8 mouse cellular contexts compared by ENCODE assay signal in the genomic region with DNA sequence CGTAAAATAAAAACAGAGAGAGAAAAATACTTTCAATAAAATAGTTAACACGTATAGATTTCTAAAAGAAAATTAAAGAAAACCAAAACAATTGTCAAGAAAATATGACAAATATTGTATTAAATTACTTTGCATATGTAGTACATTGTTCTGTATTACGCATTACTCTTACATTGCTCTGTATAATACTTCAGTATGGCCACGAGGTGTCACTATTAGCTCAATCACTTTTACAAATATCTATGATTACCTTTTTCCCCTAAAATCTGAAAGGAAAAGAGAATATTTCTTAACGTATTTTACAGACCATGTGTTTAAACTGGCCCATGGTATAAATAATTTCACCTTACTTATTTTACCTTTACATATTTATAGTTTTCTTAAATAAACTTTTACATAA.
DNase-seq lines count a peak whose midpoint lies in the region; ATAC-seq lines count a peak whose summit lies in the region.
"Had no signal": no experiment of that assay in that cellular context is flagged by ENCODE, and none has a peak within 500 bp of the region (broad histone marks: within the 10 kb centered on the region; RNA-seq: fewer than 3 reads in every experiment).

No protein-coding gene starts in this region.

- no peaks in the 10 kb centered on the region for H3K4me1 ChIP-seq in limb, embryonic 11.5 days (ENCODE audit: control insufficient read depth, insufficient read depth, low read length)
- no peaks in the 10 kb centered on the region for H3K4me1 ChIP-seq in limb, embryonic 10.5 days
- no peaks in the 10 kb centered on the region for H3K4me1 ChIP-seq in forebrain, embryonic 15.5 days
- no peaks in the 10 kb centered on the region for H3K4me1 ChIP-seq in neural tube, embryonic 12.5 days

- no peak overlapping the region for H3K4me3 ChIP-seq in limb, embryonic 11.5 days (ENCODE audit: low read depth, low read length)
- no peak overlapping the region for H3K4me3 ChIP-seq in limb, embryonic 10.5 days
- no peak overlapping the region for H3K4me3 ChIP-seq in forebrain, embryonic 15.5 days
- H3K4me3 ChIP-seq in neural tube, embryonic 12.5 days = no peak overlapping the region

- no peak overlapping the region for H3K27ac ChIP-seq in limb, embryonic 11.5 days (replicated peaks; ENCODE audit: low read depth, low read length)
- H3K27ac ChIP-seq in limb, embryonic 10.5 days = no peak overlapping the region
- no peak overlapping the region for H3K27ac ChIP-seq in forebrain, embryonic 15.5 days (replicated peaks)
- no peak overlapping the region for H3K27ac ChIP-seq in neural tube, embryonic 12.5 days

- H3K36me3 ChIP-seq in limb, embryonic 11.5 days (ENCODE audit: control insufficient read depth, insufficient read depth, low read length) = no peaks in the 10 kb centered on the region
- H3K36me3 ChIP-seq in limb, embryonic 10.5 days = no peaks in the 10 kb centered on the region
- no peaks in the 10 kb centered on the region for H3K36me3 ChIP-seq in forebrain, embryonic 15.5 days
- no peaks in the 10 kb centered on the region for H3K36me3 ChIP-seq in neural tube, embryonic 12.5 days

- H3K9me3 ChIP-seq in limb, embryonic 11.5 days (ENCODE audit: control insufficient read depth, low read length) = no peaks in the 10 kb centered on the region
- no peaks in the 10 kb centered on the region for H3K9me3 ChIP-seq in limb, embryonic 10.5 days (replicated peaks)
- H3K9me3 ChIP-seq in forebrain, embryonic 15.5 days = no peaks in the 10 kb centered on the region
- no peaks in the 10 kb centered on the region for H3K9me3 ChIP-seq in neural tube, embryonic 12.5 days

- 37% methylated on average over 5 of the region's 5 CpGs for WGBS in limb, embryonic 11.5 days
- 46% methylated on average over 5 of the region's 5 CpGs for WGBS in limb, embryonic 10.5 days
- WGBS in forebrain, embryonic 15.5 days = 39% methylated on average over 5 of the region's 5 CpGs
- WGBS in neural tube, embryonic 12.5 days = 40% methylated on average over 5 of the region's 5 CpGs

- no peak for DNase-seq in limb, embryonic 11.5 days (ENCODE audit: low spot score)
- no peak for DNase-seq in limb, embryonic 10.5 days (ENCODE audit: low spot score)
- peak; percentile 34 for DNase-seq in ZHBTc4 (ENCODE audit: low read depth, low spot score)
- no peak for DNase-seq in gastrocnemius, postnatal 25 days
- DNase-seq in spleen, postnatal 4 days (ENCODE audit: low spot score in 2 of 2) = no peak
- DNase-seq: kidney, postnatal 25 days had no signal

- no peak overlapping the region for H3K9ac ChIP-seq in limb, embryonic 11.5 days (ENCODE audit: low read length)
- H3K9ac ChIP-seq in forebrain, embryonic 15.5 days (replicated peaks) = no peak overlapping the region
- H3K9ac ChIP-seq in neural tube, embryonic 12.5 days = no peak overlapping the region

- no peak overlapping the region for H3K4me2 ChIP-seq in limb, embryonic 11.5 days (ENCODE audit: low read depth, severe bottlenecking)
- H3K4me2 ChIP-seq in forebrain, embryonic 15.5 days (replicated peaks) = no peak overlapping the region
- H3K4me2 ChIP-seq in neural tube, embryonic 12.5 days (replicated peaks) = no peak overlapping the region

- ATAC-seq in limb, embryonic 11.5 days (ENCODE audit: insufficient number of reproducible peaks, low FRiP score, low TSS enrichment, low read depth) = peak; percentile 76; the same call in 1 of the 2 replicates
- peak; percentile 89 for ATAC-seq in forebrain, embryonic 15.5 days (replicated peaks)
- ATAC-seq in neural tube, embryonic 12.5 days (ENCODE audit: low FRiP score, low read depth) = peak; percentile 65; the same call in 1 of the 2 replicates

- H3K27me3 ChIP-seq in limb, embryonic 11.5 days (ENCODE audit: control insufficient read depth, insufficient read depth, low read length) = no peaks in the 10 kb centered on the region
- no peaks in the 10 kb centered on the region for H3K27me3 ChIP-seq in limb, embryonic 10.5 days (ENCODE audit: low read depth, poor library complexity, severe bottlenecking)
- H3K27me3 ChIP-seq in forebrain, embryonic 15.5 days = no peaks in the 10 kb centered on the region
- no peaks in the 10 kb centered on the region for H3K27me3 ChIP-seq in neural tube, embryonic 12.5 days (replicated peaks)
